Mouse (Mus musculus): Measurements from ENCODE around the gene Arsb. TPM values are rescaled to one million over a fixed set of nuclear protein-coding genes. Genes with fewer than 3 reads are reported as not detected.

Arsb gene
- 11.4 and 11.9 TPM in 2 replicates for polyA plus RNA-seq (2015; fragmentation: Nextera tagmentation; extraction: Ambion mirVana)

GRCm38 (mm10) chr13:93771588-93772278, at the start of gene Arsb:
Gene Arsb (plus strand): TSS chr13:93771630.
- Histone ChIP-seq H3K4me3 (replicated peaks; ENCODE audit: low read depth, low read length) (peak within 1 kb of the TSS; percentile 50), H3K27ac (peak within 1 kb of the TSS; percentile 67), H3K9ac (ENCODE audit: low read depth, low read length) (peak within 1 kb of the TSS; percentile 78), H3K9me3 (replicated peaks; ENCODE audit: low read length) (no peaks in the 10 kb centered on the region), H3K4me1 (replicated peaks; ENCODE audit: insufficient read depth, low read length) (peaks cover 12% of the 10 kb centered on the region), H3K4me2 (ENCODE audit: low read length) (peak within 1 kb of the TSS; percentile 80), H3K27me3 (ENCODE audit: insufficient read depth, low read length) (no peaks in the 10 kb centered on the region), H3K36me3 (ENCODE audit: insufficient read depth, low read length) (no peaks in the 10 kb centered on the region)
- WGBS, result under 1% methylated on average over 66 of the region's 66 CpGs
- peak; percentile 70 for TF ChIP-seq CTCF (IDR thresholded peaks at IDR 0.05; ENCODE audit: low read depth)
- peak; percentile 92 for DNase-seq (ENCODE audit: low spot score)
- ATAC-seq (replicated peaks; ENCODE audit: low FRiP score, low read depth), result peak; percentile 94

DNA sequence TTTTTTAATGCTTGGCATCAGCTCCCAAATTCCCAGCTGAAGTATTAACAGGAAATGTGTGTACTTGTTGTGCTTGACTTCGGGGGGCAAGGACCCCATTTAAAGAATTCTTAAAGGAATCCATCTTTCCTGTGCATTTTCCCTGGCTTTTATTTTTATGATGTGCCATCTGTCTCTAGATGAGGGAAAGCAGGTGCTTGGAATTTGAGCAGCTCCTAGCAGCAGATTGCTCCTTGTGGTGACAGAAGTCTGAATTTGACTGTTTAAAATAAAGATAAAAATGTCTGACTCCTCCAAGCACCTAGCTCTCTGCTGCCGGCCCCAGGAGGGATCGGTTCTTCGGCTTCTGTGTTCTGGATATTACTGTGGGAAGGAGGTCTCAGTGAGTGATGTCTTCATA, 49.5 kb upstream of the Arsb start:
- Histone ChIP-seq H3K27ac (no peak overlapping the region), H3K4me1 (replicated peaks; ENCODE audit: insufficient read depth, low read length) (no peaks in the 10 kb centered on the region), H3K4me3 (replicated peaks; ENCODE audit: low read depth, low read length) (no peak overlapping the region), H3K9ac (ENCODE audit: low read depth, low read length) (no peak overlapping the region), H3K9me3 (replicated peaks; ENCODE audit: low read length) (no peaks in the 10 kb centered on the region), H3K36me3 (ENCODE audit: insufficient read depth, low read length) (no peaks in the 10 kb centered on the region), H3K4me2 (ENCODE audit: low read length) (no peak overlapping the region), H3K27me3 (ENCODE audit: insufficient read depth, low read length) (no peaks in the 10 kb centered on the region)
- no peak for TF ChIP-seq CTCF (IDR thresholded peaks at IDR 0.05; ENCODE audit: low read depth)
- ATAC-seq (replicated peaks; ENCODE audit: low FRiP score, low read depth) (no peak), DNase-seq (ENCODE audit: low spot score) (no peak)
- 69% methylated on average over 4 of the region's 4 CpGs for WGBS

- Histone ChIP-seq H3K36me3 (ENCODE audit: insufficient read depth, low read length) (no peaks in the 10 kb centered on the region), H3K4me2 (ENCODE audit: low read length) (no peak overlapping the region), H3K9ac (ENCODE audit: low read depth, low read length) (no peak overlapping the region), H3K27me3 (ENCODE audit: insufficient read depth, low read length) (no peaks in the 10 kb centered on the region), H3K9me3 (replicated peaks; ENCODE audit: low read length) (no peaks in the 10 kb centered on the region), H3K27ac (no peak overlapping the region), H3K4me1 (replicated peaks; ENCODE audit: insufficient read depth, low read length) (no peaks in the 10 kb centered on the region), H3K4me3 (replicated peaks; ENCODE audit: low read depth, low read length) (no peak overlapping the region)
- no peak for TF ChIP-seq CTCF (IDR thresholded peaks at IDR 0.05; ENCODE audit: low read depth)
- WGBS, result 83% methylated on average over 3 of the region's 3 CpGs
- ATAC-seq (replicated peaks; ENCODE audit: low FRiP score, low read depth), result no peak; the same call in 1 of the 2 replicates
- DNase-seq (ENCODE audit: low spot score), result no peak
Measured at GRCm38 (mm10) chr13:93723455-93723854, 48.0 kb upstream of the Arsb start.

DNA sequence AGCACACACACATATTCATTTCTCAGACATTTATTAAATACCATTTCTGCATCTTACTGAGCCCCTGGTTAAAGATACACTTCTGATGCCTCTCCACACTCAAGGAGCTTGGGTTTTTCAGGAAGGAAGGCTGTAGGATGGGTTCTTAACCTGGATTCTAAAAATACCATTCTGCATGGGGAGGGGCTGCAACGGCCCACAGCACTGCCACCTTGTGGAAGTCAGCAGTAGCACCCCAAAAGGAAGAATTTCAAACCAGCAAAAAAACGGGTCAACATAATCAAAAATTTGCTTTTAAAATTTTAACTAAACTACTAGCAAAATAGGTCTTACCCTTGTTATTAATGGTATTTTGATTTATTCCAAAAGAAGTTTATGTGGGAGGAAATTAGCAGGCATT, 47.2 kb upstream of the Arsb start:
- TF ChIP-seq CTCF (IDR thresholded peaks at IDR 0.05; ENCODE audit: low read depth), result peak; percentile 76
- no peak for ATAC-seq (replicated peaks; ENCODE audit: low FRiP score, low read depth)
- Histone ChIP-seq H3K4me2 (ENCODE audit: low read length) (no peak overlapping the region), H3K36me3 (ENCODE audit: insufficient read depth, low read length) (no peaks in the 10 kb centered on the region), H3K4me1 (replicated peaks; ENCODE audit: insufficient read depth, low read length) (no peaks in the 10 kb centered on the region), H3K9ac (ENCODE audit: low read depth, low read length) (no peak overlapping the region), H3K27me3 (ENCODE audit: insufficient read depth, low read length) (no peaks in the 10 kb centered on the region), H3K4me3 (replicated peaks; ENCODE audit: low read depth, low read length) (no peak overlapping the region), H3K9me3 (replicated peaks; ENCODE audit: low read length) (no peaks in the 10 kb centered on the region), H3K27ac (no peak overlapping the region)
- peak; percentile 27 for DNase-seq (ENCODE audit: low spot score)
- WGBS, result 35% methylated on average over 2 of the region's 2 CpGs

DNA sequence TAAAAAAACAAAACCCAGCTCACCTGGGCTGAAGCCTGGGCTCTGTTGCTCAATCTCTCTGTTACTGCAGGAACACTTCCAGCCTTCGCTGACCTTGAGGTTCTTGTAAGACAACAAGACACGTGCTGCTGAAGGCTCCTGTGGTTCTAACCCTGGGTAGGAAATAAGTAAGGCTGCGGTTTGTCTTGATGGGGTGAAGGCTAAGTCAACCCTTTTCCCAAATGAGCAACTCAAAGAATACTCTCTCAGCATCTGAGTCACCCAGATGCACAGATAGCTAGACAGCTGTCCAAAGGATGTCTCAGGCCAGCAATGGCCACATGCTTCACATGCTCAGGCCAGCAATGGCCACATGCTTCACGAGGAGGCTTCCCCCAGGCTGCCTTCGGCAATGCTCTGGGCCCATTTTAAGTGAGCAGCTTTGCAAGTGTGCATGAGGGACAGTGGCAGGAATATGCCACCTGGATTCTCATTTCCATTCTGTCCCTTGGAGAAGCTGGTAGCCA, 36.2 kb upstream of the Arsb start:
- DNase-seq (ENCODE audit: low spot score), result no peak
- H3K4me2 ChIP-seq (ENCODE audit: low read length), result no peak overlapping the region
- no peak for TF ChIP-seq CTCF (IDR thresholded peaks at IDR 0.05; ENCODE audit: low read depth)
- H3K27ac ChIP-seq, result no peak overlapping the region
- no peaks in the 10 kb centered on the region for H3K36me3 ChIP-seq (ENCODE audit: insufficient read depth, low read length)
- no peaks in the 10 kb centered on the region for H3K9me3 ChIP-seq (replicated peaks; ENCODE audit: low read length)
- 87% methylated on average over 5 of the region's 5 CpGs for WGBS
- H3K4me3 ChIP-seq (replicated peaks; ENCODE audit: low read depth, low read length), result no peak overlapping the region
- no peak overlapping the region for H3K9ac ChIP-seq (ENCODE audit: low read depth, low read length)
- no peaks in the 10 kb centered on the region for H3K27me3 ChIP-seq (ENCODE audit: insufficient read depth, low read length)
- no peaks in the 10 kb centered on the region for H3K4me1 ChIP-seq (replicated peaks; ENCODE audit: insufficient read depth, low read length)
- ATAC-seq (replicated peaks; ENCODE audit: low FRiP score, low read depth), result no peak

DNA sequence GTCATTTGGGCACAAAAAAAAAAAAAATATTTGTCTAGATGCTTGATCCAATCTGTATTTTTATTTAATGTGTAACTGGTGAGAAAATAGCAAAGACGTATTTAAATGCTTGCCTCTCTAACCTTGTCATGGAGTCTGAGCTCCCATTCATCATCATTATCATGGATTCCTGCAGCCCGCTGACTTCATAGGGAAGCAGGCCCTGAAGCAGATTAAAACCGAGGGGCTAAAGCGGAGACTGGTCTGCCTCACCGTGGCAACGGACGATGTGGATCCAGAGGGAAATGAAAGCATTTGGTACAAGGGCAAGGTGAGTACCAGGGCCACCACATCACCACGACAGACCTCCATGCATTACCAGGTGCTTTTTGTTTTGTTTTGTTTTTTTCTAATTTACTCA, 27.3 kb upstream of the Arsb start:
- Histone ChIP-seq H3K9me3 (replicated peaks; ENCODE audit: low read length) (no peaks in the 10 kb centered on the region), H3K36me3 (ENCODE audit: insufficient read depth, low read length) (no peaks in the 10 kb centered on the region), H3K9ac (ENCODE audit: low read depth, low read length) (no peak overlapping the region), H3K4me3 (replicated peaks; ENCODE audit: low read depth, low read length) (no peak overlapping the region), H3K27ac (no peak overlapping the region), H3K4me2 (ENCODE audit: low read length) (no peak overlapping the region), H3K4me1 (replicated peaks; ENCODE audit: insufficient read depth, low read length) (no peaks in the 10 kb centered on the region), H3K27me3 (ENCODE audit: insufficient read depth, low read length) (no peaks in the 10 kb centered on the region)
- no peak for TF ChIP-seq CTCF (IDR thresholded peaks at IDR 0.05; ENCODE audit: low read depth)
- no peak for ATAC-seq (replicated peaks; ENCODE audit: low FRiP score, low read depth)
- 60% methylated on average over 8 of the region's 8 CpGs for WGBS
- DNase-seq (ENCODE audit: low spot score), result no peak

All from kidney, postnatal 0 days (tissue).